Mouse (Mus musculus) heart, embryonic 14.5 days (tissue): ENCODE data around the gene Chrdl2. TPM values are rescaled to one million over a fixed set of nuclear protein-coding genes. Genes with fewer than 3 reads are reported as not detected.

Experiments
- ATAC-seq: fragments of 200-750 bp; cut with Nextera tagmentation; 2 replicates; pipeline ENCODE4 v1.8.0; 2017; ENCODE audit warnings: low read depth, moderate TSS enrichment; ENCODE audit not compliant: insufficient number of reproducible peaks, insufficient read depth, low FRiP score
- H3K27ac ChIP-seq, 2 experiments: fragments of 200-500 bp in 1 of 2; fragments of 300-500 bp in 1 of 2; sonication (generic) in 1 of 2; replicated peaks in 1 of 2; 2 replicates each; pipeline ENCODE4 v1.5.1; 2012 to 2014; ENCODE audit warnings: low read depth in 2 of 2, low read length in 2 of 2, control low read depth in 1 of 2, mild to moderate bottlenecking in 1 of 2, mixed read lengths in 1 of 2; ENCODE audit not compliant: control insufficient read depth in 1 of 2, insufficient read depth in 1 of 2
- H3K27me3 ChIP-seq: fragments of 300-500 bp; sonication (generic); 2 replicates; pipeline ENCODE4 v1.6.1; 2014; ENCODE audit warnings: mild to moderate bottlenecking, low read length, control low read depth; ENCODE audit not compliant: control insufficient read depth, insufficient read depth
- H3K36me3 ChIP-seq: fragments of 300-500 bp; sonication (generic); 2 replicates; pipeline ENCODE4 v1.6.1; 2014; ENCODE audit warnings: mild to moderate bottlenecking, control low read depth, low read length, mixed read lengths; ENCODE audit not compliant: control insufficient read depth, insufficient read depth
- H3K4me1 ChIP-seq, 2 experiments: fragments of 200-500 bp in 1 of 2; fragments of 300-500 bp in 1 of 2; sonication (generic) in 1 of 2; 2 replicates each; pipeline ENCODE4 v1.6.1; 2012 to 2014; ENCODE audit warnings: low read length in 2 of 2, control low read depth in 1 of 2, mixed read lengths in 1 of 2; ENCODE audit not compliant: control insufficient read depth in 2 of 2, insufficient read depth in 2 of 2
- H3K4me2 ChIP-seq: fragments of 300-500 bp; sonication (generic); 2 replicates; pipeline ENCODE4 v1.6.1; 2014; ENCODE audit warnings: mild to moderate bottlenecking, low read length
- H3K4me3 ChIP-seq, 2 experiments: fragments of 200-500 bp in 1 of 2; fragments of 300-500 bp in 1 of 2; sonication (generic) in 1 of 2; 2 replicates each; pipeline ENCODE4 v1.5.1; 2012 to 2014; ENCODE audit warnings: low read length in 2 of 2, mild to moderate bottlenecking in 2 of 2, control low read depth in 1 of 2, low read depth in 1 of 2, moderate library complexity in 1 of 2; ENCODE audit not compliant: control insufficient read depth in 1 of 2, insufficient read depth in 1 of 2
- H3K9ac ChIP-seq: fragments of 300-500 bp; sonication (generic); 2 replicates; pipeline ENCODE4 v1.6.1; 2014; ENCODE audit warnings: mild to moderate bottlenecking, low read length
- H3K9me3 ChIP-seq: fragments of 300-500 bp; sonication (generic); 2 replicates; pipeline ENCODE4 v1.6.1; 2016; ENCODE audit warnings: low read length, control low read depth; ENCODE audit not compliant: control insufficient read depth
- WGBS: fragments of 180-500 bp; shearing (Covaris S2); extraction: QIAGEN DNeasy Blood & Tissue Kit; methylation state at CpG from one replicate; pipeline ENCODE4 v1.1.7; 2014; 5-methylcytosine and 5-hydroxymethylcytosine counted together
- polyA plus RNA-seq: library from polyadenylated mRNA; unstranded; fragments of >200 nt; fragmentation: Nextera tagmentation; extraction: Ambion mirVana; gene quantifications from 2 replicates; pipeline ENCODE4 v1.2.1, GENCODE M21; 2014

Gene Chrdl2
- polyA plus RNA-seq, 1 experiment from 2014 or later = 0.30 TPM

- H3K9ac ChIP-seq = peak overlapping the region; percentile 99
- H3K4me1 ChIP-seq = peaks cover 2 to 19% of the 10 kb centered on the region in 2 experiments
- H3K9me3 ChIP-seq = no peaks in the 10 kb centered on the region
- peak overlapping the region in 1 of 2 experiments; percentile 96; a peak in 2 of 4 replicates for H3K27ac ChIP-seq
- H3K4me2 ChIP-seq = peak overlapping the region; percentile 74
- H3K36me3 ChIP-seq = no peaks in the 10 kb centered on the region
- peak overlapping the region; percentile 97 to 98 for H3K4me3 ChIP-seq
- H3K27me3 ChIP-seq = no peaks in the 10 kb centered on the region
- ATAC-seq = no peak
- 1% methylated on average over 6 of the region's 6 CpGs for WGBS
Observed at GRCm38 (mm10) chr7:99979081-99979480, 26.9 kb upstream of the Chrdl2 start.

- under 1% methylated on average over 51 of the region's 51 CpGs for WGBS
- H3K27me3 ChIP-seq = no peaks in the 10 kb centered on the region
Observed at GRCm38 (mm10) chr7:99979546-99980131, 26.3 kb upstream of the Chrdl2 start.

GRCm38 (mm10) chr7:99980132-99980591 lies 25.8 kb upstream of the Chrdl2 start, which contains the start of gene Rnf169:
Gene Rnf169, minus strand, starts transcription at chr7:99980448.
- Histone ChIP-seq H3K27ac (peak within 1 kb of the TSS; percentile 92 to 96), H3K4me2 (peak within 1 kb of the TSS; percentile 74), H3K9me3 (no peaks in the 10 kb centered on the region), H3K36me3 (no peaks in the 10 kb centered on the region), H3K9ac (peak within 1 kb of the TSS; percentile 99), H3K4me3 (peak within 1 kb of the TSS; percentile 97 to 98), H3K27me3 (no peaks in the 10 kb centered on the region), H3K4me1 (peaks cover 0 to 11% of the 10 kb centered on the region in 2 experiments; a peak in 3 of 4 replicates)
- whole genome bisulfite sequencing = under 1% methylated on average over 48 of the region's 55 CpGs
- ATAC-seq = peak; percentile 95

More at GRCm38 (mm10) chr7:99979546-99980131, 26.3 kb upstream of the Chrdl2 start:
- H3K4me1 ChIP-seq = peaks cover 0 to 14% of the 10 kb centered on the region in 2 experiments; a peak in 3 of 4 replicates
- H3K4me2 ChIP-seq = peak overlapping the region; percentile 74
- ATAC-seq = peak; percentile 55
- H3K4me3 ChIP-seq = peak overlapping the region; percentile 97 to 98
- H3K36me3 ChIP-seq = no peaks in the 10 kb centered on the region
- H3K9ac ChIP-seq = peak overlapping the region; percentile 99
- peak overlapping the region; percentile 92 to 96 for H3K27ac ChIP-seq
- H3K9me3 ChIP-seq = no peaks in the 10 kb centered on the region

GRCm38 (mm10) chr7:99981311-99981710 lies 24.7 kb upstream of the Chrdl2 start:
- Histone ChIP-seq H3K36me3 (no peaks in the 10 kb centered on the region), H3K27me3 (no peaks in the 10 kb centered on the region), H3K27ac (no peak overlapping the region), H3K4me2 (no peak overlapping the region), H3K4me3 (no peak overlapping the region), H3K9ac (no peak overlapping the region), H3K4me1 (peaks cover 0 to 11% of the 10 kb centered on the region in 2 experiments; a peak in 3 of 4 replicates), H3K9me3 (no peaks in the 10 kb centered on the region)
- WGBS = 11% methylated on average over 2 of the region's 2 CpGs
- no peak for ATAC-seq

- H3K4me1 ChIP-seq = peaks cover 0 to 11% of the 10 kb centered on the region in 2 experiments; a peak in 3 of 4 replicates
- H3K27ac ChIP-seq = no peak overlapping the region
- H3K4me3 ChIP-seq = no peak overlapping the region
- H3K27me3 ChIP-seq = no peaks in the 10 kb centered on the region
- no peak overlapping the region for H3K9ac ChIP-seq
- no peaks in the 10 kb centered on the region for H3K9me3 ChIP-seq
- ATAC-seq = no peak
- H3K36me3 ChIP-seq = no peaks in the 10 kb centered on the region
- H3K4me2 ChIP-seq = no peak overlapping the region
- WGBS = 76% methylated on average over 13 of the region's 13 CpGs
Observed at GRCm38 (mm10) chr7:99982256-99983242, 23.4 kb upstream of the Chrdl2 start.

- Histone ChIP-seq H3K4me2 (no peak overlapping the region), H3K4me3 (no peak overlapping the region), H3K27ac (no peak overlapping the region), H3K36me3 (no peaks in the 10 kb centered on the region), H3K9ac (no peak overlapping the region), H3K9me3 (no peaks in the 10 kb centered on the region), H3K27me3 (no peaks in the 10 kb centered on the region), H3K4me1 (no peaks in the 10 kb centered on the region)
- no peak for ATAC-seq
- WGBS = 4% methylated on average over 4 of the region's 4 CpGs
Observed at GRCm38 (mm10) chr7:99988725-99989124, 17.2 kb upstream of the Chrdl2 start.
